In genomic region chr11:69060448-69061254, GRCm38 (mm10) we compare ENCODE assay signal across 7 mouse cellular contexts. TPM values are rescaled to one million over a fixed set of nuclear protein-coding genes. Genes with fewer than 3 reads are reported as not detected.
DNase-seq lines count a peak whose midpoint lies in the region; ATAC-seq and TF ChIP-seq lines count a peak whose summit lies in the region.

No protein-coding gene starts in this region.

- peak overlapping the region; percentile 86 for H3K4me2 ChIP-seq in lung, postnatal 0 days (replicated peaks; ENCODE audit: low read depth, low read length)
- peak overlapping the region; percentile 82 for H3K4me2 ChIP-seq in stomach, embryonic 15.5 days

- DNase-seq in spleen, adult 2 months (ENCODE audit: low read depth in 1 of 2, low spot score in 2 of 2): no peak
- DNase-seq in spleen, postnatal 14 days (ENCODE audit: low spot score in 2 of 2): no peak
- peak; percentile 41 for DNase-seq in adrenal gland, postnatal 25 days
- DNase-seq in induced T-regulatory cell, adult 2 months (ENCODE audit: low read depth): peak; percentile 55
- peak; percentile 54 for DNase-seq in lung, postnatal 0 days (ENCODE audit: low spot score)

- TF ChIP-seq CTCF in spleen, adult 2 months (IDR thresholded peaks at IDR 0.05; ENCODE audit: extremely low read depth, insufficient read depth, insufficient read length, insufficient replicate concordance): no peak
- TF ChIP-seq CTCF in embryonic fibroblast, embryonic 13.5 days (IDR thresholded peaks at IDR 0.05; ENCODE audit: borderline replicate concordance, insufficient read depth, low read length): no peak
- TF ChIP-seq CTCF in lung, postnatal 0 days (IDR thresholded peaks at IDR 0.05): no peak

- H3K36me3 ChIP-seq in spleen, adult 2 months (ENCODE audit: control insufficient read depth, insufficient read depth, low read length): no peaks in the 10 kb centered on the region
- no peaks in the 10 kb centered on the region for H3K36me3 ChIP-seq in lung, postnatal 0 days (ENCODE audit: insufficient read depth, low read length)
- H3K36me3 ChIP-seq in stomach, embryonic 15.5 days: no peaks in the 10 kb centered on the region

- no peak for TF ChIP-seq EP300 in lung, postnatal 0 days (IDR thresholded peaks at IDR 0.05)

- peak overlapping the region; percentile 88 for H3K27ac ChIP-seq in spleen, adult 2 months (ENCODE audit: insufficient read depth, low read length)
- H3K27ac ChIP-seq in embryonic fibroblast, embryonic 13.5 days (ENCODE audit: insufficient read depth, low read length): peak overlapping the region; percentile 93; the same call in 1 of the 2 replicates
- peak overlapping the region; percentile 97 for H3K27ac ChIP-seq in lung, postnatal 0 days (ENCODE audit: low read length)
- peak overlapping the region; percentile 94 for H3K27ac ChIP-seq in stomach, embryonic 15.5 days

- no peak for ATAC-seq in lung, postnatal 0 days
- ATAC-seq in stomach, embryonic 15.5 days (ENCODE audit: insufficient read depth, low FRiP score, low read depth): no peak

- peak overlapping the region; percentile 91 for H3K9ac ChIP-seq in lung, postnatal 0 days (replicated peaks; ENCODE audit: low read depth)
- peak overlapping the region; percentile 83 for H3K9ac ChIP-seq in stomach, embryonic 15.5 days

- H3K4me1 ChIP-seq in spleen, adult 2 months (ENCODE audit: control insufficient read depth, insufficient read depth, insufficient read length): peaks cover 8% of the 10 kb centered on the region
- H3K4me1 ChIP-seq in embryonic fibroblast, embryonic 13.5 days (ENCODE audit: control insufficient read depth, insufficient read depth, low read length): no peaks in the 10 kb centered on the region
- peaks cover 9% of the 10 kb centered on the region; the same call in 1 of the 2 replicates for H3K4me1 ChIP-seq in lung, postnatal 0 days (ENCODE audit: insufficient read depth, low read depth, low read length)
- H3K4me1 ChIP-seq in stomach, embryonic 15.5 days: peaks cover 18% of the 10 kb centered on the region

- H3K27me3 ChIP-seq in spleen, adult 2 months (ENCODE audit: control insufficient read depth, insufficient read depth, low read length): no peaks in the 10 kb centered on the region
- H3K27me3 ChIP-seq in lung, postnatal 0 days (replicated peaks; ENCODE audit: insufficient read depth, low read length): no peaks in the 10 kb centered on the region
- H3K27me3 ChIP-seq in stomach, embryonic 15.5 days (replicated peaks): no peaks in the 10 kb centered on the region

- H3K4me3 ChIP-seq in spleen, adult 2 months (ENCODE audit: extremely low read depth, insufficient read depth, insufficient read length): peak overlapping the region; percentile 92
- peak overlapping the region; percentile 95 for H3K4me3 ChIP-seq in embryonic fibroblast, embryonic 13.5 days (ENCODE audit: insufficient read depth, low read length)
- H3K4me3 ChIP-seq in lung, postnatal 0 days (ENCODE audit: low read depth, low read length): peak overlapping the region; percentile 88
- peak overlapping the region; percentile 92 for H3K4me3 ChIP-seq in stomach, embryonic 15.5 days (replicated peaks)

- TF ChIP-seq POLR2A in spleen, adult 2 months (IDR thresholded peaks at IDR 0.05; ENCODE audit: low read depth, low read length): no peak
- no peak for TF ChIP-seq POLR2A in embryonic fibroblast, embryonic 13.5 days (IDR thresholded peaks at IDR 0.05; ENCODE audit: low read depth, low read length)

- 9% methylated on average over 40 of the region's 40 CpGs for WGBS in spleen, adult 2 months
- WGBS in lung, postnatal 0 days: 2% methylated on average over 35 of the region's 40 CpGs
- WGBS in stomach, embryonic 15.5 days: 2% methylated on average over 40 of the region's 40 CpGs

- H3K9me3 ChIP-seq in lung, postnatal 0 days (ENCODE audit: low read length): no peaks in the 10 kb centered on the region
- no peaks in the 10 kb centered on the region for H3K9me3 ChIP-seq in stomach, embryonic 15.5 days

RNA-seq across cellular contexts. Expression of gene Borcs6, which starts 1.1 kb away (rescaled TPM):
- 16.7 and 23.7 TPM in 2 replicates for polyA plus RNA-seq in spleen, adult 2 months (2012; rRNA removed)
- 23.1 and 32.0 TPM in 2 replicates for total RNA-seq in adrenal gland, postnatal 25 days (2021)
- 9.7 and 11.2 TPM in 2 replicates for polyA plus RNA-seq in embryonic fibroblast, embryonic 13.5 days (2011; ENCODE audit: insufficient read length, low read depth, missing spikeins)
- 20.1 and 21.9 TPM in 2 replicates for polyA plus RNA-seq in lung, postnatal 0 days (2015; fragmentation: Nextera tagmentation; extraction: Ambion mirVana)
- 10.3 and 10.7 TPM in 2 replicates for polyA plus RNA-seq in stomach, embryonic 15.5 days (2015; fragmentation: Nextera tagmentation; extraction: Ambion mirVana)

RNA-seq across cellular contexts. Expression of gene Tmem107, which starts 10.0 kb away (rescaled TPM):
- 7.0 and 14.6 TPM in 2 replicates for polyA plus RNA-seq in spleen, adult 2 months (2012; rRNA removed)
- 18.3 and 21.8 TPM in 2 replicates for total RNA-seq in adrenal gland, postnatal 25 days (2021)
- polyA plus RNA-seq in embryonic fibroblast, embryonic 13.5 days (2011; ENCODE audit: insufficient read length, low read depth, missing spikeins): 14.0 and 17.6 TPM in 2 replicates
- 62.9 and 70.0 TPM in 2 replicates for polyA plus RNA-seq in lung, postnatal 0 days (2015; fragmentation: Nextera tagmentation; extraction: Ambion mirVana)
- 49.6 and 55.0 TPM in 2 replicates for polyA plus RNA-seq in stomach, embryonic 15.5 days (2015; fragmentation: Nextera tagmentation; extraction: Ambion mirVana)

RNA-seq across cellular contexts. Expression of gene Aurkb, which starts 15.2 kb away (rescaled TPM):
- polyA plus RNA-seq in spleen, adult 2 months (2012; rRNA removed): 41.4 and 42.9 TPM in 2 replicates
- total RNA-seq in adrenal gland, postnatal 25 days (2021): 9.7 and 11.8 TPM in 2 replicates
- polyA plus RNA-seq in embryonic fibroblast, embryonic 13.5 days (2011; ENCODE audit: insufficient read length, low read depth, missing spikeins): 31.5 and 44.0 TPM in 2 replicates
- 6.5 and 9.1 TPM in 2 replicates for polyA plus RNA-seq in lung, postnatal 0 days (2015; fragmentation: Nextera tagmentation; extraction: Ambion mirVana)
- polyA plus RNA-seq in stomach, embryonic 15.5 days (2015; fragmentation: Nextera tagmentation; extraction: Ambion mirVana): 134 and 146 TPM in 2 replicates

RNA-seq across cellular contexts. Expression of gene Vamp2, which starts 27.6 kb away (rescaled TPM):
- 94.2 and 95.7 TPM in 2 replicates for polyA plus RNA-seq in spleen, adult 2 months (2012; rRNA removed)
- total RNA-seq in adrenal gland, postnatal 25 days (2021): 143 and 163 TPM in 2 replicates
- polyA plus RNA-seq in embryonic fibroblast, embryonic 13.5 days (2011; ENCODE audit: insufficient read length, low read depth, missing spikeins): 51.1 and 58.3 TPM in 2 replicates
- polyA plus RNA-seq in lung, postnatal 0 days (2015; fragmentation: Nextera tagmentation; extraction: Ambion mirVana): 45.0 and 50.6 TPM in 2 replicates
- 68.5 and 84.6 TPM in 2 replicates for polyA plus RNA-seq in stomach, embryonic 15.5 days (2015; fragmentation: Nextera tagmentation; extraction: Ambion mirVana)

RNA-seq across cellular contexts. Expression of gene Per1, which starts 34.4 kb away (rescaled TPM):
- polyA plus RNA-seq in spleen, adult 2 months (2012; rRNA removed): 23.3 and 25.7 TPM in 2 replicates
- total RNA-seq in adrenal gland, postnatal 25 days (2021): 66.5 and 84.7 TPM in 2 replicates
- polyA plus RNA-seq in embryonic fibroblast, embryonic 13.5 days (2011; ENCODE audit: insufficient read length, low read depth, missing spikeins): 23.1 and 30.9 TPM in 2 replicates
- 16.6 and 30.0 TPM in 2 replicates for polyA plus RNA-seq in lung, postnatal 0 days (2015; fragmentation: Nextera tagmentation; extraction: Ambion mirVana)
- polyA plus RNA-seq in stomach, embryonic 15.5 days (2015; fragmentation: Nextera tagmentation; extraction: Ambion mirVana): 15.4 and 20.3 TPM in 2 replicates

Comparison
In these comparisons a context has a peak if more than half of its experiments do, and no peak if none do; other contexts are left out.
1. DNase-seq: peak in adrenal gland, postnatal 25 days (single experiment), induced T-regulatory cell, adult 2 months (single experiment) and lung, postnatal 0 days (single experiment); none in spleen, adult 2 months (0 of 2) and spleen, postnatal 14 days (0 of 2).
2. Peak in every context shown above with its lines, with median percentiles within 50 percentile points of each other: H3K27ac ChIP-seq and H3K4me3 ChIP-seq.